Mouse (Mus musculus) intestine, embryonic 15.5 days (tissue): ENCODE data around the gene Fer1l5. TPM values are rescaled to one million over a fixed set of nuclear protein-coding genes. Genes with fewer than 3 reads are reported as not detected.

Experiments used
- ATAC-seq: fragments of 200-750 bp; cut with Nextera tagmentation; 2 replicates; pipeline ENCODE4 v1.8.0; 2017; ENCODE audit warnings: moderate TSS enrichment, moderate library complexity
- H3K27ac ChIP-seq: fragments of 300-500 bp; sonication (generic); 2 replicates; pipeline ENCODE4 v1.5.1; 2015; ENCODE audit warnings: mild to moderate bottlenecking, inconsistent platforms
- H3K27me3 ChIP-seq: fragments of 300-500 bp; sonication (generic); replicated peaks from 2 replicates; pipeline ENCODE4 v1.6.1; 2015; ENCODE audit warnings: inconsistent platforms
- H3K36me3 ChIP-seq: fragments of 300-500 bp; sonication (generic); 2 replicates; pipeline ENCODE4 v1.6.1; 2015; ENCODE audit warnings: inconsistent platforms
- H3K4me1 ChIP-seq: fragments of 300-500 bp; sonication (generic); replicated peaks from 2 replicates; pipeline ENCODE4 v1.6.1; 2015; ENCODE audit warnings: inconsistent platforms
- H3K4me2 ChIP-seq: fragments of 300-500 bp; sonication (generic); replicated peaks from 2 replicates; pipeline ENCODE4 v1.6.1; 2015; ENCODE audit warnings: mild to moderate bottlenecking, inconsistent platforms
- H3K4me3 ChIP-seq: fragments of 300-500 bp; sonication (generic); replicated peaks from 2 replicates; pipeline ENCODE4 v1.5.1; 2015; ENCODE audit warnings: inconsistent platforms
- H3K9ac ChIP-seq: fragments of 300-500 bp; sonication (generic); 2 replicates; pipeline ENCODE4 v1.6.1; 2015; ENCODE audit warnings: inconsistent platforms
- H3K9me3 ChIP-seq: fragments of 300-500 bp; sonication (generic); 2 replicates; pipeline ENCODE4 v1.6.1; 2016; ENCODE audit warnings: inconsistent platforms
- WGBS: fragments of 180-500 bp; shearing (Covaris S2); methylation state at CpG from one replicate; pipeline ENCODE4 v1.1.7; 2015; 5-methylcytosine and 5-hydroxymethylcytosine counted together
- polyA plus RNA-seq: library from polyadenylated mRNA; unstranded; fragments of >200 nt; fragmentation: Nextera tagmentation; extraction: Ambion mirVana; gene quantifications from 2 replicates; pipeline ENCODE4 v1.2.1, GENCODE M21; 2015

Gene Fer1l5
- polyA plus RNA-seq, 1 experiment from 2014 or later = 0.43 TPM

- Histone ChIP-seq H3K27me3 (no peaks in the 10 kb centered on the region), H3K27ac (no peak overlapping the region), H3K4me3 (no peak overlapping the region), H3K4me1 (no peaks in the 10 kb centered on the region), H3K36me3 (peaks cover 29% of the 10 kb centered on the region), H3K9me3 (no peaks in the 10 kb centered on the region), H3K4me2 (no peak overlapping the region), H3K9ac (no peak overlapping the region)
- WGBS = 95% methylated on average over 6 of the region's 6 CpGs
- no peak for ATAC-seq
Observed at GRCm38 (mm10) chr1:36436515-36436914, 64.4 kb downstream of the Fer1l5 start.

DNA sequence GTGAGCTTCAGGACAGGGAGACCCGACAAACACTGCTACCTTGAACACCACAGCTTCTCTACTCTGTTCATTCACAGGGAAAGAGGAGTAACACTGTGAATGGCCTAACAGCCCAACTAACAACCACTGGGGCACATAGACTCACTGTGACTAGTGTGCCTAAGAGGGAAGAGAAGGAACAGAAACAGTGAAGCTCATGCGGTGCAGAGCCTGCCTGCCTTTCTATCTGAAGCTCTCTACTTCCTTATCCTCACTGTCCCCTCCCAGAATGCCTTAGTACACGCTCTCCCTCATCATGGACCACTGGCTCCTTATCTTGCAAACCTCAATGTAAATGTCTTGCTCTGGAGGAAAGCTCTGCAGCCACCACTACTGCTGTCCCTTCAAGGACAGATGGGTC is 65.1 kb downstream of the Fer1l5 start:
- WGBS = 93% methylated on average over 3 of the region's 3 CpGs
- Histone ChIP-seq H3K27ac (no peak overlapping the region), H3K9ac (no peak overlapping the region), H3K4me2 (no peak overlapping the region), H3K4me3 (no peak overlapping the region), H3K9me3 (no peaks in the 10 kb centered on the region), H3K4me1 (no peaks in the 10 kb centered on the region), H3K36me3 (peaks cover 25% of the 10 kb centered on the region), H3K27me3 (no peaks in the 10 kb centered on the region)
- ATAC-seq = no peak

- H3K9ac ChIP-seq = no peak overlapping the region
- no peak overlapping the region for H3K4me3 ChIP-seq
- peaks cover 20% of the 10 kb centered on the region; the same call in 1 of the 2 replicates for H3K36me3 ChIP-seq
- H3K4me1 ChIP-seq = 0 out of 2 replicates have a peak, but pooled peaks cover 9% of the 10 kb centered on the region
- no peak overlapping the region for H3K27ac ChIP-seq
- ATAC-seq = no peak
- H3K4me2 ChIP-seq = no peak overlapping the region
- no peaks in the 10 kb centered on the region for H3K27me3 ChIP-seq
- no peaks in the 10 kb centered on the region for H3K9me3 ChIP-seq
- 83% methylated on average over 4 of the region's 4 CpGs for WGBS
Observed at GRCm38 (mm10) chr1:36441101-36441500, 69.0 kb downstream of the Fer1l5 start.

- Histone ChIP-seq H3K4me2 (peak within 1 kb of the TSS; percentile 78), H3K9me3 (no peaks in the 10 kb centered on the region), H3K4me3 (peak within 1 kb of the TSS; percentile 91), H3K36me3 (no peaks in the 10 kb centered on the region), H3K27me3 (no peaks in the 10 kb centered on the region), H3K4me1 (0 out of 2 replicates have a peak, but pooled peaks cover 9% of the 10 kb centered on the region), H3K27ac (peak within 1 kb of the TSS; percentile 75), H3K9ac (peak within 1 kb of the TSS; percentile 71)
- ATAC-seq = peak; percentile 100
- whole genome bisulfite sequencing = under 1% methylated on average over 57 of the region's 57 CpGs
Observed at GRCm38 (mm10) chr1:36444471-36445464, 72.7 kb downstream of the Fer1l5 start, which contains the start of gene Lman2l. Gene Lman2l, minus strand, starts transcription at chr1:36445271.

GRCm38 (mm10) chr1:36445508-36445907 is 73.4 kb downstream of the Fer1l5 start:
- Histone ChIP-seq H3K4me1 (0 out of 2 replicates have a peak, but pooled peaks cover 9% of the 10 kb centered on the region), H3K4me2 (peak overlapping the region; percentile 78; the same call in 1 of the 2 replicates), H3K27ac (no peak overlapping the region)

DNA sequence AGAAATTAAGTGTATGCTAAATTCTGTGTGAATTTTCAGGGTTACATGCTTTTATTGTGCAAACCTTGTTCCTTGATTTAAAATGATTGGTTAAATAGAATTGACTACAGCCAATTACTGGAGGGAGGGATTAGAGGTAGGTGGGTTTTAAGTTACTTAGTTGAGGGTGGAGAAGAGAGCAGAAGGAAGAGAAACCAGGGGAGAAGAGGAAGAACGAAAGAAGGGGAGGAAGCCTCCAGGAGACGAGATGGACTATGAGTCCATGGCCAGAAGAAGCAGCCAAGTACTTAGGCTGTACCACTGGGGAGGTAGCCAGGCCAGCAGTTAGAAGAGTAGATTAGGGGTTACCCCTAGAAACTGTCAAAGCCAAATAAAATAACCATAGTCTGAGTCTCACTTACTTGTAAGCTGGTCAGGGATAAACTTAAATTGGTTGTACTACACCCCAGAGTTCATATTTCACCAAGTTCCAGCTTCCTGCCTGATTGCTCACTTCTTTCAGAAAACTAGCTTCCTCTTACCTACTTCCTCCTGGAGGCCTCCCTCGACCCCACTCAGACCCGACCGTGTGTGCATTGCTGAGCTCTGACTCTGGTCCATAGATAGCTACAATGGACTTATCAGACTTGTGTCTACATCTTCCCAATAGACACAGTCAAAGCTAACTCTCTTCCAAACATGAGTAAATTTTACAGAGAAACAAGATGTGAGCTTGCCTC is 74.2 kb downstream of the Fer1l5 start:
- 80% methylated on average over 5 of the region's 5 CpGs for WGBS
- no peak for ATAC-seq

More at GRCm38 (mm10) chr1:36445508-36445907, 73.4 kb downstream of the Fer1l5 start:
- Histone ChIP-seq H3K9ac (no peak overlapping the region), H3K27me3 (no peaks in the 10 kb centered on the region), H3K4me3 (peak overlapping the region; percentile 91), H3K9me3 (no peaks in the 10 kb centered on the region), H3K36me3 (no peaks in the 10 kb centered on the region)
- peak; percentile 37; the same call in 1 of the 2 replicates for ATAC-seq
- WGBS = 41% methylated on average over 8 of the region's 8 CpGs

DNA sequence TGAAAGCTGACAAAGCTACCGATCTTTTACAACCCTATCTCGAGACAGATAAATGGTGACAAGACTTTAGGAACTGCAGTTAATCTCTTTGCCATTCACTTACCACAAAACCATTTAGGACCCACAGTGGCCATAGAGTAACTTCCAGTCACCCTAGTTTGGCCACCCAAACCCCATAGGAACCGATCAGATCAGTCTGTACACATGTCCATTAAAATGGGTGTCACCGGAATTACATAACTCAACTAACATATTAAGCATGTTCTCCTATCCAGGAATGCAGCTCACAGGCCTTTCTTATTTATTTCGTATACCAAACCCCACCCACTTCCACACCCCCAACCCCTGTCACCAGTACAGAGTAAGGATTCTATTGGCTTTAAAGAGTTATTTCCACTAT is 74.8 kb downstream of the Fer1l5 start:
- Histone ChIP-seq H3K9ac (no peak overlapping the region), H3K36me3 (no peaks in the 10 kb centered on the region), H3K9me3 (no peaks in the 10 kb centered on the region), H3K4me1 (0 out of 2 replicates have a peak, but pooled peaks cover 9% of the 10 kb centered on the region), H3K27me3 (no peaks in the 10 kb centered on the region), H3K4me2 (no peak overlapping the region), H3K27ac (no peak overlapping the region), H3K4me3 (no peak overlapping the region)
- 84% methylated on average over 5 of the region's 5 CpGs for WGBS
- ATAC-seq = no peak

More for the DNA sequence above, 74.2 kb downstream of the Fer1l5 start:
- Histone ChIP-seq H3K4me1 (0 out of 2 replicates have a peak, but pooled peaks cover 9% of the 10 kb centered on the region), H3K27me3 (no peaks in the 10 kb centered on the region), H3K9me3 (no peaks in the 10 kb centered on the region), H3K36me3 (no peaks in the 10 kb centered on the region), H3K27ac (no peak overlapping the region), H3K9ac (no peak overlapping the region), H3K4me3 (no peak overlapping the region), H3K4me2 (no peak overlapping the region)

GRCm38 (mm10) chr1:36454055-36454815 is 82.1 kb downstream of the Fer1l5 start:
- Histone ChIP-seq H3K4me3 (no peak overlapping the region), H3K36me3 (no peaks in the 10 kb centered on the region), H3K4me2 (no peak overlapping the region), H3K9me3 (no peaks in the 10 kb centered on the region), H3K4me1 (0 out of 2 replicates have a peak, but pooled peaks cover 3% of the 10 kb centered on the region), H3K27me3 (no peaks in the 10 kb centered on the region), H3K27ac (no peak overlapping the region), H3K9ac (no peak overlapping the region)
- WGBS = 86% methylated on average over 6 of the region's 6 CpGs
- ATAC-seq = no peak

GRCm38 (mm10) chr1:36457388-36458014 is 85.4 kb downstream of the Fer1l5 start:
- Histone ChIP-seq H3K4me2 (no peak overlapping the region), H3K4me1 (0 out of 2 replicates have a peak, but pooled peaks cover 3% of the 10 kb centered on the region), H3K36me3 (no peaks in the 10 kb centered on the region), H3K9me3 (no peaks in the 10 kb centered on the region), H3K9ac (no peak overlapping the region), H3K27ac (no peak overlapping the region), H3K27me3 (no peaks in the 10 kb centered on the region), H3K4me3 (no peak overlapping the region)
- ATAC-seq = no peak; the same call in 1 of the 2 replicates
- 17% methylated on average over 7 of the region's 7 CpGs for WGBS

DNA sequence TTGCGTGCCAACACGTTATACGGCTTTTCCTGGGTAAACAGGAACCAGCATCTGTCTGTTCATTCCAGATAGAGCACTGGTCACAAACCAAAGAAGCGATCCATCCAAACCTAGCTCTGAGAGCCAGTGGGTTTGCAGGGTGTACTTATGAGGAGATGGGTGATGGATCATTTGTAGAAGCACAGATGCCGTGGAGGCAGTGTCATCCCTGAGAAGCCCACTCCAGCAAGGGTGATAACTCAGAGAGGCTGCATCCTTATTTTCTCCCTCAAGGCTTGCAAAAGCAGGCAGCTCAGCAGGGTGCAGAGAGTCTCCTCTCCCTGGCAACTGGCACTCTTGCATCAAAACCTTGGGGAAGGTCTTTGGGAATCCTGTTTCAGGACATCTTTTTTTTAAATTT is 86.1 kb downstream of the Fer1l5 start:
- Histone ChIP-seq H3K9me3 (no peaks in the 10 kb centered on the region), H3K36me3 (no peaks in the 10 kb centered on the region), H3K27ac (no peak overlapping the region), H3K27me3 (no peaks in the 10 kb centered on the region), H3K4me2 (no peak overlapping the region), H3K4me3 (no peak overlapping the region), H3K9ac (no peak overlapping the region), H3K4me1 (0 out of 2 replicates have a peak, but pooled peaks cover 3% of the 10 kb centered on the region)
- WGBS = 71% methylated on average over 5 of the region's 5 CpGs
- ATAC-seq = no peak

- Histone ChIP-seq H3K27ac (no peak overlapping the region), H3K9ac (no peak overlapping the region), H3K4me3 (no peak overlapping the region), H3K27me3 (no peaks in the 10 kb centered on the region), H3K36me3 (no peaks in the 10 kb centered on the region), H3K4me1 (0 out of 2 replicates have a peak, but pooled peaks cover 3% of the 10 kb centered on the region), H3K4me2 (no peak overlapping the region), H3K9me3 (no peaks in the 10 kb centered on the region)
- no peak for ATAC-seq
- 37% methylated on average over 2 of the region's 2 CpGs for WGBS
Observed at GRCm38 (mm10) chr1:36461829-36462228, 89.7 kb downstream of the Fer1l5 start.
